Mouse (Mus musculus): Measurements from ENCODE around the gene Arhgef10l.

- TF ChIP-seq CTCF (IDR thresholded peaks at IDR 0.05; ENCODE audit: low read depth) (no peak), EP300 (IDR thresholded peaks at IDR 0.05; ENCODE audit: low read depth) (no peak)
These were observed 198.5 kb downstream of the Arhgef10l start for GRCm38 (mm10) chr4:140467254-140467791.

Data from liver, embryonic 14.5 days (tissue).